Mouse (Mus musculus) midbrain, embryonic 11.5 days (tissue): ENCODE data around the gene Vopp1. TPM values are rescaled to one million over a fixed set of nuclear protein-coding genes. Genes with fewer than 3 reads are reported as not detected.
"Not testable (repeated sequence)": the region's sequence is repeated elsewhere in the genome, so short reads cannot be mapped to it uniquely, and the experiment has no call there.

Source experiments
- ATAC-seq: fragments of 200-750 bp; cut with Nextera tagmentation; 2 replicates; pipeline ENCODE4 v1.8.0; 2017; ENCODE audit warnings: moderate TSS enrichment, moderate library complexity; ENCODE audit not compliant: low FRiP score
- DNase-seq: peaks from one replicate; pipeline ENCODE4 v3.0.0; 2015; ENCODE audit warnings: low spot score; ENCODE audit errors: missing footprints
- H3K27ac ChIP-seq: fragments of 300-500 bp; sonication (generic); 2 replicates; pipeline ENCODE4 v1.5.1; 2014; ENCODE audit warnings: low read depth, low read length
- H3K27me3 ChIP-seq: fragments of 300-500 bp; sonication (generic); 2 replicates; pipeline ENCODE4 v1.6.1; 2014; ENCODE audit warnings: mild to moderate bottlenecking, low read length, moderate library complexity, mixed read lengths; ENCODE audit not compliant: control insufficient read depth, insufficient read depth
- H3K36me3 ChIP-seq: fragments of 300-500 bp; sonication (generic); 2 replicates; pipeline ENCODE4 v1.6.1; 2014; ENCODE audit warnings: mild to moderate bottlenecking, low read length, moderate library complexity, mixed read lengths; ENCODE audit not compliant: control insufficient read depth, insufficient read depth
- H3K4me1 ChIP-seq: fragments of 300-500 bp; sonication (generic); 2 replicates; pipeline ENCODE4 v1.6.1; 2014; ENCODE audit warnings: low read length; ENCODE audit not compliant: control insufficient read depth, insufficient read depth
- H3K4me2 ChIP-seq: fragments of 300-500 bp; sonication (generic); 2 replicates; pipeline ENCODE4 v1.6.1; 2014; ENCODE audit warnings: mild to moderate bottlenecking, moderate library complexity
- H3K4me3 ChIP-seq: fragments of 300-500 bp; sonication (generic); 2 replicates; pipeline ENCODE4 v1.5.1; 2014; ENCODE audit warnings: low read depth, low read length
- H3K9ac ChIP-seq: fragments of 300-500 bp; sonication (generic); 2 replicates; pipeline ENCODE4 v1.6.1; 2014; ENCODE audit warnings: low read length
- H3K9me3 ChIP-seq: fragments of 300-500 bp; sonication (generic); 2 replicates; pipeline ENCODE4 v1.6.1; 2016; ENCODE audit warnings: low read length; ENCODE audit not compliant: control insufficient read depth
- WGBS: fragments of 180-500 bp; shearing (Covaris S2); extraction: QIAGEN DNeasy Blood & Tissue Kit; methylation state at CpG from one replicate; pipeline ENCODE4 v1.1.7; 2014; 5-methylcytosine and 5-hydroxymethylcytosine counted together
- polyA plus RNA-seq: library from polyadenylated mRNA; unstranded; fragments of >200 nt; fragmentation: Nextera tagmentation; extraction: Ambion mirVana; gene quantifications from 2 replicates; pipeline ENCODE4 v1.2.1, GENCODE M21; 2014

The Vopp1 gene
- polyA plus RNA-seq, 1 experiment from 2014 or later = 71.1 TPM

GRCm38 (mm10) chr6:57814436-57814940 is 10.5 kb downstream of the Vopp1 start:
- Histone ChIP-seq H3K36me3 (no peaks in the 10 kb centered on the region), H3K27ac (no peak overlapping the region), H3K4me2 (no peak overlapping the region), H3K4me3 (no peak overlapping the region), H3K9me3 (no peaks in the 10 kb centered on the region; the same call in 1 of the 2 replicates), H3K9ac (no peak overlapping the region), H3K27me3 (no peaks in the 10 kb centered on the region), H3K4me1 (no peaks in the 10 kb centered on the region)
- WGBS = 90% methylated on average over 2 of the region's 2 CpGs
- ATAC-seq (no peak), DNase-seq (no peak)

- no peak overlapping the region for H3K4me3 ChIP-seq
- no peaks in the 10 kb centered on the region for H3K27me3 ChIP-seq
- H3K4me1 ChIP-seq = no peaks in the 10 kb centered on the region
- DNase-seq (no peak), ATAC-seq (no peak)
- no peak overlapping the region for H3K9ac ChIP-seq
- H3K36me3 ChIP-seq = no peaks in the 10 kb centered on the region
- H3K4me2 ChIP-seq = no peak overlapping the region
- no peaks in the 10 kb centered on the region; the same call in 1 of the 2 replicates for H3K9me3 ChIP-seq
- WGBS = 85% methylated on average over 3 of the region's 3 CpGs
- H3K27ac ChIP-seq = no peak overlapping the region
Observed at GRCm38 (mm10) chr6:57811748-57812730, 12.9 kb downstream of the Vopp1 start.

- H3K4me2 ChIP-seq = no peak overlapping the region
- no peak overlapping the region for H3K9ac ChIP-seq
- no peak for ATAC-seq
- no peaks in the 10 kb centered on the region; the same call in 1 of the 2 replicates for H3K9me3 ChIP-seq
- H3K4me3 ChIP-seq = no peak overlapping the region
- no peaks in the 10 kb centered on the region for H3K4me1 ChIP-seq
- no peaks in the 10 kb centered on the region for H3K36me3 ChIP-seq
- 91% methylated on average over 5 of the region's 5 CpGs for WGBS
- H3K27me3 ChIP-seq = no peaks in the 10 kb centered on the region
- H3K27ac ChIP-seq = no peak overlapping the region
- DNase-seq = no peak
Observed at GRCm38 (mm10) chr6:57805218-57806069, 19.5 kb downstream of the Vopp1 start.

- DNase-seq (no peak), ATAC-seq (no peak)
- H3K27me3 ChIP-seq = no peaks in the 10 kb centered on the region
- no peak overlapping the region for H3K9ac ChIP-seq
- no peak overlapping the region for H3K4me2 ChIP-seq
- no peak overlapping the region for H3K4me3 ChIP-seq
- H3K4me1 ChIP-seq = no peaks in the 10 kb centered on the region
- 89% methylated on average over 2 of the region's 2 CpGs for WGBS
- no peak overlapping the region for H3K27ac ChIP-seq
- no peaks in the 10 kb centered on the region for H3K36me3 ChIP-seq
- H3K9me3 ChIP-seq = no peaks in the 10 kb centered on the region
Observed at GRCm38 (mm10) chr6:57803130-57803529, 21.8 kb downstream of the Vopp1 start.

- H3K9ac ChIP-seq = no peak overlapping the region
- H3K4me2 ChIP-seq = no peak overlapping the region
- H3K4me3 ChIP-seq = no peak overlapping the region
- WGBS = 88% methylated on average over 1 of the region's 1 CpGs
- no peak overlapping the region for H3K27ac ChIP-seq
- H3K27me3 ChIP-seq = no peaks in the 10 kb centered on the region
- no peaks in the 10 kb centered on the region for H3K36me3 ChIP-seq
- no peaks in the 10 kb centered on the region for H3K4me1 ChIP-seq
- no peaks in the 10 kb centered on the region for H3K9me3 ChIP-seq
- ATAC-seq (no peak), DNase-seq (no peak)
Observed at GRCm38 (mm10) chr6:57798986-57799385, 26.0 kb downstream of the Vopp1 start.

GRCm38 (mm10) chr6:57796853-57797423 is 28.0 kb downstream of the Vopp1 start:
- no peaks in the 10 kb centered on the region for H3K4me1 ChIP-seq
- H3K4me3 ChIP-seq = no peak overlapping the region
- no peaks in the 10 kb centered on the region for H3K36me3 ChIP-seq
- DNase-seq (no peak), ATAC-seq (no peak)
- H3K9ac ChIP-seq = no peak overlapping the region
- H3K4me2 ChIP-seq = no peak overlapping the region
- H3K9me3 ChIP-seq = no peaks in the 10 kb centered on the region
- H3K27me3 ChIP-seq = no peaks in the 10 kb centered on the region
- H3K27ac ChIP-seq = no peak overlapping the region
- WGBS = 85% methylated on average over 3 of the region's 3 CpGs

GRCm38 (mm10) chr6:57795835-57796234 is 29.1 kb downstream of the Vopp1 start:
- WGBS = 60% methylated on average over 3 of the region's 3 CpGs
- Histone ChIP-seq H3K27ac (no peak overlapping the region), H3K4me3 (no peak overlapping the region), H3K9me3 (no peaks in the 10 kb centered on the region), H3K9ac (no peak overlapping the region), H3K27me3 (no peaks in the 10 kb centered on the region), H3K36me3 (no peaks in the 10 kb centered on the region), H3K4me2 (no peak overlapping the region), H3K4me1 (no peaks in the 10 kb centered on the region)
- no peak for DNase-seq
- no peak for ATAC-seq

- not testable (repeated sequence) for H3K27me3 ChIP-seq, H3K9ac ChIP-seq, H3K4me2 ChIP-seq, ATAC-seq, H3K4me1 ChIP-seq, DNase-seq, H3K9me3 ChIP-seq, H3K36me3 ChIP-seq, H3K27ac ChIP-seq, H3K4me3 ChIP-seq
- WGBS = 83% methylated on average over 9 of the region's 9 CpGs
Observed at GRCm38 (mm10) chr6:57792821-57793220, 32.1 kb downstream of the Vopp1 start.
